Mouse (Mus musculus) MEL (cell line): Measurements from ENCODE around the gene Racgap1. TPM values are rescaled to one million over a fixed set of nuclear protein-coding genes. Genes with fewer than 3 reads are reported as not detected.

Source experiments
- DNase-seq: peaks from one replicate; pipeline ENCODE4 v3.0.0; 2011; ENCODE audit warnings: low read depth, low spot score
- H3K27ac ChIP-seq: 2 replicates; pipeline ENCODE4 v1.5.1; 2012; ENCODE audit warnings: low read depth, mild to moderate bottlenecking, control low read depth, low read length, moderate library complexity; ENCODE audit not compliant: control insufficient read depth
- H3K27me3 ChIP-seq, 2 experiments: fragments of 150-350 bp in 1 of 2; sonication (generic) in 1 of 2; 2 replicates each; pipeline ENCODE4 v1.6.1; 2012; ENCODE audit warnings: low read length in 2 of 2, mild to moderate bottlenecking in 2 of 2, improper control_type of control experiment in 1 of 2, moderate library complexity in 1 of 2; ENCODE audit not compliant: insufficient read depth in 2 of 2, control insufficient read depth in 1 of 2
- H3K36me3 ChIP-seq, 2 experiments: 2 replicates each; pipeline ENCODE4 v1.6.1; 2012 to 2014; ENCODE audit warnings: low read length in 2 of 2, improper control_type of control experiment in 1 of 2, inconsistent platforms in 1 of 2, mild to moderate bottlenecking in 1 of 2; ENCODE audit not compliant: insufficient read depth in 2 of 2, control insufficient read depth in 1 of 2
- H3K4me1 ChIP-seq, 2 experiments: fragments of 150-350 bp in 1 of 2; sonication (generic) in 1 of 2; 2 replicates each; pipeline ENCODE4 v1.6.1; 2012; ENCODE audit warnings: low read length in 2 of 2, improper control_type of control experiment in 1 of 2, mild to moderate bottlenecking in 1 of 2; ENCODE audit not compliant: insufficient read depth in 2 of 2, control insufficient read depth in 1 of 2
- H3K4me3 ChIP-seq, 2 experiments: fragments of 150-350 bp in 1 of 2; sonication (generic) in 1 of 2; 2 replicates each; pipeline ENCODE4 v1.5.1; 2012; ENCODE audit warnings: low read depth in 2 of 2, low read length in 2 of 2, mild to moderate bottlenecking in 2 of 2, moderate library complexity in 2 of 2, control low read depth in 1 of 2, improper control_type of control experiment in 1 of 2; ENCODE audit not compliant: control insufficient read depth in 1 of 2, insufficient read depth in 1 of 2
- H3K79me2 ChIP-seq: 2 replicates; pipeline ENCODE4 v1.6.1; 2012; ENCODE audit warnings: mild to moderate bottlenecking, low read length, moderate library complexity; ENCODE audit not compliant: control insufficient read depth, poor library complexity, insufficient read depth
- H3K9ac ChIP-seq: 2 replicates; pipeline ENCODE4 v1.6.1; 2012; ENCODE audit warnings: low read depth, mild to moderate bottlenecking, control low read depth, low read length, moderate library complexity; ENCODE audit not compliant: control insufficient read depth, poor library complexity, severe bottlenecking
- H3K9me3 ChIP-seq: fragments of 150-350 bp; sonication (generic); replicated peaks from 2 replicates; pipeline ENCODE4 v1.6.1; 2012; ENCODE audit warnings: mild to moderate bottlenecking, low read length, improper control_type of control experiment, moderate library complexity; ENCODE audit not compliant: insufficient read depth
- BHLHE40 ChIP-seq: IDR thresholded peaks from 2 replicates; pipeline ENCODE4 v1.6.1; 2012; ENCODE audit warnings: low read depth, mild to moderate bottlenecking, inconsistent platforms, low read length, improper control_type of control experiment, borderline replicate concordance
- CHD1 ChIP-seq: IDR thresholded peaks from 2 replicates; pipeline ENCODE4 v1.6.1; 2012; ENCODE audit warnings: low read depth, mild to moderate bottlenecking, inconsistent platforms, low read length, improper control_type of control experiment
- CTCF ChIP-seq, 3 experiments: IDR thresholded peaks in 2 of 3; conservative IDR thresholded peaks in 1 of 3; 2 replicates each; pipeline ENCODE4 v1.5.1; 2011 to 2012; ENCODE audit warnings: low read length in 3 of 3, low read depth in 2 of 3, mild to moderate bottlenecking in 2 of 3, improper control_type of control experiment in 1 of 3, inconsistent platforms in 1 of 3, mixed read lengths in 1 of 3, moderate library complexity in 1 of 3; ENCODE audit not compliant: control insufficient read depth in 1 of 3, insufficient read depth in 1 of 3, poor library complexity in 1 of 3, severe bottlenecking in 1 of 3
- EP300 ChIP-seq, 2 experiments: IDR thresholded peaks; 2 replicates each; pipeline ENCODE4 v1.6.1; 2011; ENCODE audit warnings: improper control_type of control experiment in 2 of 2, low read length in 2 of 2, low read depth in 1 of 2, mild to moderate bottlenecking in 1 of 2
- JUND ChIP-seq: IDR thresholded peaks from 2 replicates; pipeline ENCODE4 v1.6.1; 2011; ENCODE audit warnings: low read depth, mild to moderate bottlenecking, improper control_type of control experiment, low read length
- MAX ChIP-seq: IDR thresholded peaks from 2 replicates; pipeline ENCODE4 v1.6.1; 2011; ENCODE audit warnings: low read length, improper control_type of control experiment
- MXI1 ChIP-seq: IDR thresholded peaks from 2 replicates; pipeline ENCODE4 v1.6.1; 2011; ENCODE audit warnings: mild to moderate bottlenecking, low read depth, low read length, improper control_type of control experiment
- MYC ChIP-seq: IDR thresholded peaks from 2 replicates; pipeline ENCODE4 v1.6.1; 2011; ENCODE audit warnings: low read depth, mild to moderate bottlenecking, low read length, improper control_type of control experiment, moderate library complexity
- NRF1 ChIP-seq: IDR thresholded peaks from 2 replicates; pipeline ENCODE4 v1.6.1; 2014; ENCODE audit warnings: low read depth, mild to moderate bottlenecking, inconsistent platforms, low read length, improper control_type of control experiment, moderate library complexity; ENCODE audit not compliant: poor library complexity, insufficient read depth, severe bottlenecking
- POLR2A ChIP-seq, 2 experiments: IDR thresholded peaks; 2 replicates each; pipeline ENCODE4 v1.6.1; 2011 to 2012; ENCODE audit warnings: low read length in 2 of 2, mild to moderate bottlenecking in 2 of 2, control low read depth in 1 of 2, improper control_type of control experiment in 1 of 2, low read depth in 1 of 2, moderate library complexity in 1 of 2; ENCODE audit not compliant: control insufficient read depth in 1 of 2, insufficient read depth in 1 of 2, poor library complexity in 1 of 2
- POLR2AphosphoS5 ChIP-seq: IDR thresholded peaks from 2 replicates; pipeline ENCODE4 v1.6.1; 2012; ENCODE audit warnings: low read depth, borderline replicate concordance, mild to moderate bottlenecking, inconsistent platforms, low read length, moderate library complexity, mixed read lengths
- RAD21 ChIP-seq: IDR thresholded peaks from 2 replicates; pipeline ENCODE4 v1.6.1; 2011; ENCODE audit warnings: mild to moderate bottlenecking, low read depth, low read length, improper control_type of control experiment
- SIN3A ChIP-seq: IDR thresholded peaks from 2 replicates; pipeline ENCODE4 v1.6.1; 2012; ENCODE audit warnings: low read length, improper control_type of control experiment, inconsistent platforms
- SMC3 ChIP-seq: IDR thresholded peaks from 2 replicates; pipeline ENCODE4 v1.6.1; 2011; ENCODE audit warnings: low read depth, low read length, improper control_type of control experiment
- TAL1 ChIP-seq: IDR thresholded peaks from 2 replicates; pipeline ENCODE4 v1.6.1; 2012; ENCODE audit warnings: mild to moderate bottlenecking, inconsistent platforms, low read length, moderate library complexity, mixed read lengths
- TBP ChIP-seq: IDR thresholded peaks from 2 replicates; pipeline ENCODE4 v1.8.0; 2011; ENCODE audit warnings: low read depth, low read length, improper control_type of control experiment
- TCF12 ChIP-seq: IDR thresholded peaks from 2 replicates; pipeline ENCODE4 v1.6.1; 2014; ENCODE audit warnings: low read depth, mild to moderate bottlenecking, inconsistent platforms, low read length, improper control_type of control experiment, moderate library complexity
- UBTF ChIP-seq: IDR thresholded peaks from 2 replicates; pipeline ENCODE4 v1.6.1; 2012; ENCODE audit warnings: low read depth, mild to moderate bottlenecking, inconsistent platforms, low read length, improper control_type of control experiment, moderate library complexity, borderline replicate concordance; ENCODE audit not compliant: insufficient read depth
- USF1 ChIP-seq: IDR thresholded peaks from 2 replicates; pipeline ENCODE4 v1.6.1; 2014; ENCODE audit warnings: low read depth, mild to moderate bottlenecking, inconsistent platforms, low read length, improper control_type of control experiment, moderate library complexity
- USF2 ChIP-seq, 2 experiments: IDR thresholded peaks; 2 replicates each; pipeline ENCODE4 v1.6.1; 2011 to 2012; ENCODE audit warnings: improper control_type of control experiment in 2 of 2, low read length in 2 of 2, borderline replicate concordance in 1 of 2, inconsistent platforms in 1 of 2, low read depth in 1 of 2, mild to moderate bottlenecking in 1 of 2; ENCODE audit not compliant: insufficient read depth in 1 of 2
- ZC3H11A ChIP-seq: IDR thresholded peaks from 2 replicates; pipeline ENCODE4 v1.6.1; 2012; ENCODE audit warnings: low read depth, mild to moderate bottlenecking, inconsistent platforms, low read length, improper control_type of control experiment
- polyA plus RNA-seq, 2 experiments: library from polyadenylated mRNA; stranded (reverse) in 1 of 2; unstranded in 1 of 2; fragments of >175 nt in 1 of 2; fragments of >200 nt in 1 of 2; gene quantifications; 2 replicates each; pipeline versions ENCODE4 v1.2.1 to v1.2.4; 2012; ENCODE audit warnings: low replicate concordance in 2 of 2, low read depth in 1 of 2; ENCODE audit not compliant: insufficient read length in 2 of 2, insufficient read depth in 1 of 2, missing spikeins in 1 of 2
- total RNA-seq: library from RNA; depleted of rRNA; stranded (reverse); fragments of 300-350 nt; gene quantifications from 2 replicates; pipeline ENCODE4 v1.2.3, GENCODE M21; 2012

Gene Racgap1
- total and polyA plus RNA-seq, 3 experiments, result 126 to 367 (median 149) TPM

DNA sequence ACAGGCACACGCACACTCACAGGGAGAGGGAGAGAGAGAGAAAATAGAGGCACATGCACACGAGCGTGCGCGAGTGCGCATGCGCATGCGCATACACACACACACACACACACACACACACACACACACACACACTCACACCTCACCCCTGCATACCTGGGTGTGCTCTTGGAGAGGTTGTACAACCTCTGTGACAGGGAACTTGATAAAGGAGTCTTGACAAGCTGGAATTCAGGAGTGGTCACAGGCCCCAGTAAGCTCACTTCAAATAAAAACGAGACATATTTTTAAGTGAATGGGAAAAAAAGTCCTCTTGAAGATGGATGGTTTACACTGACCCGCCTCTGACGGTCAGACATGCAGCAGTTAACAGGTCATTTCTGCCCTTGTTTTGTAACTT lies 29.4 kb downstream of the Racgap1 start:
- no peak for TF ChIP-seq MYC
- no peak for TF ChIP-seq TAL1
- TF ChIP-seq NRF1, result no peak
- TF ChIP-seq USF1, result no peak
- TF ChIP-seq RAD21, result no peak
- TF ChIP-seq TBP, result no peak
- TF ChIP-seq MAX, result no peak
- no peak for TF ChIP-seq EP300 (IDR thresholded peaks at IDR 0.05; ENCODE audit: low read depth in 1 of 2, low read length in 2 of 2)
- TF ChIP-seq CTCF (IDR thresholded peaks at IDR 0.05 in 2 of 3, conservative IDR thresholded peaks at IDR 0.05 in 1 of 3; ENCODE audit: control insufficient read depth in 1 of 3, insufficient read depth in 1 of 3, low read depth in 2 of 3, low read length in 3 of 3, poor library complexity in 1 of 3, severe bottlenecking in 1 of 3), result no peak
- TF ChIP-seq JUND, result no peak
- no peak for TF ChIP-seq CHD1
- TF ChIP-seq USF2 (IDR thresholded peaks at IDR 0.05; ENCODE audit: borderline replicate concordance in 1 of 2, insufficient read depth in 1 of 2, low read depth in 1 of 2, low read length in 2 of 2), result no peak
- TF ChIP-seq BHLHE40, result no peak
- no peak for TF ChIP-seq MXI1
- no peak for TF ChIP-seq SMC3
- TF ChIP-seq TCF12, result no peak
- no peak for TF ChIP-seq POLR2AphosphoS5
- no peak for TF ChIP-seq SIN3A
- no peak for TF ChIP-seq UBTF
- Histone ChIP-seq H3K9ac (no peak overlapping the region), H3K4me1 (no peaks in the 10 kb centered on the region), H3K79me2 (no peaks in the 10 kb centered on the region), H3K36me3 (peaks cover 0 to 27% of the 10 kb centered on the region in 2 experiments; a peak in 2 of 4 replicates), H3K4me3 (no peak overlapping the region), H3K27me3 (no peaks in the 10 kb centered on the region), H3K27ac (no peak overlapping the region), H3K9me3 (no peaks in the 10 kb centered on the region)
- no peak for DNase-seq

DNA sequence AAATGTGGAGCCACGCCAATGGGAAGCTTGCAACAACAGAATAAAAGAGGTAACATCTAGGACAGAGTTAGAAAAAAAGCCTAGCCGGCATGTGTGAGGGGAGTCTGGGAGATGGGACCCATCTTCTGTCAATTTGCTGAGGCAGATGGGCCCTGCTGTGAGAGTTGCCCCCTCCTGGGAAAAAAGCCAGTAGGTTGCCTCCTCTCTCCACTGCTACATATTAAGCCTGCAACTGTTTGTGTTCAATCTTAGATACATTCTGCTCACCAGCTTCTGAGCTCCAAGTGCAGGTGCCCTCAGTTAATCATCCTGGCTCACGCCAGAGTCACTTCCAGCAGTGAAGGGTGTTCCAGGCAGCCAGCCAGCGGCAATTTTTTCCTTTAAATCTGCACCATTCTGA lies 31.6 kb downstream of the Racgap1 start:
- Histone ChIP-seq H3K36me3 (peaks cover 0 to 15% of the 10 kb centered on the region in 2 experiments; a peak in 2 of 4 replicates), H3K9me3 (no peaks in the 10 kb centered on the region), H3K27me3 (no peaks in the 10 kb centered on the region; a peak in 1 of 4 replicates), H3K9ac (no peak overlapping the region), H3K79me2 (no peaks in the 10 kb centered on the region), H3K27ac (no peak overlapping the region), H3K4me1 (no peaks in the 10 kb centered on the region), H3K4me3 (no peak overlapping the region)
- TF ChIP-seq BHLHE40 (no peak), JUND (no peak), TCF12 (no peak), ZC3H11A (no peak), POLR2A (IDR thresholded peaks at IDR 0.05; ENCODE audit: control insufficient read depth in 1 of 2, insufficient read depth in 1 of 2, low read depth in 1 of 2, low read length in 2 of 2, poor library complexity in 1 of 2) (no peak; a peak in 1 of 4 replicates)
- no peak for DNase-seq
